Mouse (Mus musculus): ENCODE measurements around the gene Ankrd50. TPM values are rescaled to one million over a fixed set of nuclear protein-coding genes. Genes with fewer than 3 reads are reported as not detected.

The Ankrd50 gene
- total and polyA plus RNA-seq, 2 experiments from 2014 or later = 15.0 to 65.3 TPM

GRCm38 (mm10) chr3:38471516-38471915 lies 13.1 kb downstream of the Ankrd50 start:
- Histone ChIP-seq H3K4me2 (ENCODE audit: low read depth, low read length) (no peak overlapping the region), H3K36me3 (ENCODE audit: insufficient read depth, low read length) (no peaks in the 10 kb centered on the region), H3K4me3 (ENCODE audit: low read length) (no peak overlapping the region), H3K27ac (no peak overlapping the region), H3K9me3 (ENCODE audit: low read length) (no peaks in the 10 kb centered on the region), H3K4me1 (ENCODE audit: insufficient read depth, low read length) (0 out of 2 replicates have a peak, but pooled peaks cover 4% of the 10 kb centered on the region), H3K27me3 (ENCODE audit: insufficient read depth, low read length) (no peaks in the 10 kb centered on the region), H3K9ac (replicated peaks; ENCODE audit: low read length) (no peak overlapping the region)
- TF ChIP-seq CTCF (IDR thresholded peaks at IDR 0.05; ENCODE audit: low read depth) = no peak
- no peak for DNase-seq (ENCODE audit: low spot score)
- no peak for ATAC-seq

GRCm38 (mm10) chr3:38468131-38468530 lies 16.5 kb downstream of the Ankrd50 start:
- TF ChIP-seq CTCF (IDR thresholded peaks at IDR 0.05; ENCODE audit: low read depth) = no peak
- no peak overlapping the region for H3K4me2 ChIP-seq (ENCODE audit: low read depth, low read length)
- no peak overlapping the region for H3K27ac ChIP-seq
- ATAC-seq = no peak
- no peaks in the 10 kb centered on the region for H3K36me3 ChIP-seq (ENCODE audit: insufficient read depth, low read length)
- no peak for DNase-seq (ENCODE audit: low spot score)
- no peak overlapping the region for H3K9ac ChIP-seq (replicated peaks; ENCODE audit: low read length)
- H3K4me1 ChIP-seq (ENCODE audit: insufficient read depth, low read length) = no peaks in the 10 kb centered on the region
- no peak overlapping the region for H3K4me3 ChIP-seq (ENCODE audit: low read length)
- H3K9me3 ChIP-seq (ENCODE audit: low read length) = no peaks in the 10 kb centered on the region
- no peaks in the 10 kb centered on the region for H3K27me3 ChIP-seq (ENCODE audit: insufficient read depth, low read length)
- WGBS = 74% methylated on average over 8 of the region's 8 CpGs

- Histone ChIP-seq H3K36me3 (ENCODE audit: insufficient read depth, low read length) (peaks cover 5% of the 10 kb centered on the region; the same call in 1 of the 2 replicates), H3K4me2 (ENCODE audit: low read depth, low read length) (no peak overlapping the region), H3K27ac (no peak overlapping the region), H3K27me3 (ENCODE audit: insufficient read depth, low read length) (no peaks in the 10 kb centered on the region), H3K4me3 (ENCODE audit: low read length) (no peak overlapping the region), H3K4me1 (ENCODE audit: insufficient read depth, low read length) (no peaks in the 10 kb centered on the region), H3K9me3 (ENCODE audit: low read length) (no peaks in the 10 kb centered on the region), H3K9ac (replicated peaks; ENCODE audit: low read length) (no peak overlapping the region)
- 70% methylated on average over 8 of the region's 8 CpGs for WGBS
- no peak for TF ChIP-seq CTCF (IDR thresholded peaks at IDR 0.05; ENCODE audit: low read depth)
- ATAC-seq (peak; percentile 36; the same call in 1 of the 2 replicates), DNase-seq (ENCODE audit: low spot score) (no peak)
These were observed 17.7 kb downstream of the Ankrd50 start for GRCm38 (mm10) chr3:38466880-38467405.

GRCm38 (mm10) chr3:38466139-38466538 lies 18.5 kb downstream of the Ankrd50 start:
- ATAC-seq (no peak), DNase-seq (ENCODE audit: low spot score) (no peak)
- no peaks in the 10 kb centered on the region for H3K27me3 ChIP-seq (ENCODE audit: insufficient read depth, low read length)
- WGBS = 94% methylated on average over 5 of the region's 5 CpGs
- no peak overlapping the region for H3K4me2 ChIP-seq (ENCODE audit: low read depth, low read length)
- no peak for TF ChIP-seq CTCF (IDR thresholded peaks at IDR 0.05; ENCODE audit: low read depth)
- H3K36me3 ChIP-seq (ENCODE audit: insufficient read depth, low read length) = peaks cover 9% of the 10 kb centered on the region; the same call in 1 of the 2 replicates
- no peak overlapping the region for H3K9ac ChIP-seq (replicated peaks; ENCODE audit: low read length)
- no peak overlapping the region for H3K4me3 ChIP-seq (ENCODE audit: low read length)
- no peaks in the 10 kb centered on the region for H3K4me1 ChIP-seq (ENCODE audit: insufficient read depth, low read length)
- no peak overlapping the region for H3K27ac ChIP-seq
- no peaks in the 10 kb centered on the region for H3K9me3 ChIP-seq (ENCODE audit: low read length)

GRCm38 (mm10) chr3:38463149-38463548 lies 21.5 kb downstream of the Ankrd50 start:
- H3K9me3 ChIP-seq (ENCODE audit: low read length) = no peaks in the 10 kb centered on the region

GRCm38 (mm10) chr3:38461742-38462141 lies 22.9 kb downstream of the Ankrd50 start:
- Histone ChIP-seq H3K9ac (replicated peaks; ENCODE audit: low read length) (no peak overlapping the region), H3K4me3 (ENCODE audit: low read length) (no peak overlapping the region), H3K27ac (no peak overlapping the region), H3K27me3 (ENCODE audit: insufficient read depth, low read length) (no peaks in the 10 kb centered on the region), H3K4me1 (ENCODE audit: insufficient read depth, low read length) (no peaks in the 10 kb centered on the region), H3K9me3 (ENCODE audit: low read length) (no peaks in the 10 kb centered on the region), H3K36me3 (ENCODE audit: insufficient read depth, low read length) (peaks cover 15% of the 10 kb centered on the region), H3K4me2 (ENCODE audit: low read depth, low read length) (no peak overlapping the region)
- ATAC-seq (no peak), DNase-seq (ENCODE audit: low spot score) (no peak)
- 74% methylated on average over 2 of the region's 2 CpGs for WGBS
- TF ChIP-seq CTCF (IDR thresholded peaks at IDR 0.05; ENCODE audit: low read depth) = no peak

More at GRCm38 (mm10) chr3:38463149-38463548, 21.5 kb downstream of the Ankrd50 start:
- ATAC-seq (no peak), DNase-seq (ENCODE audit: low spot score) (no peak)
- Histone ChIP-seq H3K4me1 (ENCODE audit: insufficient read depth, low read length) (no peaks in the 10 kb centered on the region), H3K9ac (replicated peaks; ENCODE audit: low read length) (no peak overlapping the region), H3K4me3 (ENCODE audit: low read length) (no peak overlapping the region), H3K36me3 (ENCODE audit: insufficient read depth, low read length) (peaks cover 9% of the 10 kb centered on the region; the same call in 1 of the 2 replicates), H3K27ac (no peak overlapping the region), H3K27me3 (ENCODE audit: insufficient read depth, low read length) (no peaks in the 10 kb centered on the region), H3K4me2 (ENCODE audit: low read depth, low read length) (no peak overlapping the region)
- no peak for TF ChIP-seq CTCF (IDR thresholded peaks at IDR 0.05; ENCODE audit: low read depth)
- WGBS = 96% methylated on average over 2 of the region's 2 CpGs

- H3K4me3 ChIP-seq (ENCODE audit: low read length) = no peak overlapping the region
- H3K27me3 ChIP-seq (ENCODE audit: insufficient read depth, low read length) = no peaks in the 10 kb centered on the region
- H3K4me2 ChIP-seq (ENCODE audit: low read depth, low read length) = no peak overlapping the region
- no peak for DNase-seq (ENCODE audit: low spot score)
- H3K27ac ChIP-seq = no peak overlapping the region
- peaks cover 30% of the 10 kb centered on the region for H3K36me3 ChIP-seq (ENCODE audit: insufficient read depth, low read length)
- ATAC-seq = no peak
- H3K9me3 ChIP-seq (ENCODE audit: low read length) = no peaks in the 10 kb centered on the region
- H3K9ac ChIP-seq (replicated peaks; ENCODE audit: low read length) = no peak overlapping the region
- no peak for TF ChIP-seq CTCF (IDR thresholded peaks at IDR 0.05; ENCODE audit: low read depth)
- H3K4me1 ChIP-seq (ENCODE audit: insufficient read depth, low read length) = no peaks in the 10 kb centered on the region
- 90% methylated on average over 4 of the region's 4 CpGs for WGBS
These were observed 24.4 kb downstream of the Ankrd50 start for GRCm38 (mm10) chr3:38460250-38460624.

Data from hindbrain, postnatal 0 days (tissue).